Mouse (Mus musculus) MEL (cell line): ENCODE data around the gene Eid1. TPM values are rescaled to one million over a fixed set of nuclear protein-coding genes. Genes with fewer than 3 reads are reported as not detected.

ENCODE experiments used
- DNase-seq: peaks from one replicate; pipeline ENCODE4 v3.0.0; 2011; ENCODE audit warnings: low read depth, low spot score
- H3K27ac ChIP-seq: 2 replicates; pipeline ENCODE4 v1.5.1; 2012; ENCODE audit warnings: low read depth, mild to moderate bottlenecking, control low read depth, low read length, moderate library complexity; ENCODE audit not compliant: control insufficient read depth
- H3K27me3 ChIP-seq, 2 experiments: fragments of 150-350 bp in 1 of 2; sonication (generic) in 1 of 2; 2 replicates each; pipeline ENCODE4 v1.6.1; 2012; ENCODE audit warnings: low read length in 2 of 2, mild to moderate bottlenecking in 2 of 2, improper control_type of control experiment in 1 of 2, moderate library complexity in 1 of 2; ENCODE audit not compliant: insufficient read depth in 2 of 2, control insufficient read depth in 1 of 2
- H3K36me3 ChIP-seq, 2 experiments: 2 replicates each; pipeline ENCODE4 v1.6.1; 2012 to 2014; ENCODE audit warnings: low read length in 2 of 2, improper control_type of control experiment in 1 of 2, inconsistent platforms in 1 of 2, mild to moderate bottlenecking in 1 of 2; ENCODE audit not compliant: insufficient read depth in 2 of 2, control insufficient read depth in 1 of 2
- H3K4me1 ChIP-seq, 2 experiments: fragments of 150-350 bp in 1 of 2; sonication (generic) in 1 of 2; 2 replicates each; pipeline ENCODE4 v1.6.1; 2012; ENCODE audit warnings: low read length in 2 of 2, improper control_type of control experiment in 1 of 2, mild to moderate bottlenecking in 1 of 2; ENCODE audit not compliant: insufficient read depth in 2 of 2, control insufficient read depth in 1 of 2
- H3K4me3 ChIP-seq, 2 experiments: fragments of 150-350 bp in 1 of 2; sonication (generic) in 1 of 2; 2 replicates each; pipeline ENCODE4 v1.5.1; 2012; ENCODE audit warnings: low read depth in 2 of 2, low read length in 2 of 2, mild to moderate bottlenecking in 2 of 2, moderate library complexity in 2 of 2, control low read depth in 1 of 2, improper control_type of control experiment in 1 of 2; ENCODE audit not compliant: control insufficient read depth in 1 of 2, insufficient read depth in 1 of 2
- H3K79me2 ChIP-seq: 2 replicates; pipeline ENCODE4 v1.6.1; 2012; ENCODE audit warnings: mild to moderate bottlenecking, low read length, moderate library complexity; ENCODE audit not compliant: control insufficient read depth, poor library complexity, insufficient read depth
- H3K9ac ChIP-seq: 2 replicates; pipeline ENCODE4 v1.6.1; 2012; ENCODE audit warnings: low read depth, mild to moderate bottlenecking, control low read depth, low read length, moderate library complexity; ENCODE audit not compliant: control insufficient read depth, poor library complexity, severe bottlenecking
- H3K9me3 ChIP-seq: fragments of 150-350 bp; sonication (generic); replicated peaks from 2 replicates; pipeline ENCODE4 v1.6.1; 2012; ENCODE audit warnings: mild to moderate bottlenecking, low read length, improper control_type of control experiment, moderate library complexity; ENCODE audit not compliant: insufficient read depth
- BHLHE40 ChIP-seq: IDR thresholded peaks from 2 replicates; pipeline ENCODE4 v1.6.1; 2012; ENCODE audit warnings: low read depth, mild to moderate bottlenecking, inconsistent platforms, low read length, improper control_type of control experiment, borderline replicate concordance
- EP300 ChIP-seq, 2 experiments: IDR thresholded peaks; 2 replicates each; pipeline ENCODE4 v1.6.1; 2011; ENCODE audit warnings: improper control_type of control experiment in 2 of 2, low read length in 2 of 2, low read depth in 1 of 2, mild to moderate bottlenecking in 1 of 2
- ETS1 ChIP-seq: IDR thresholded peaks from 2 replicates; pipeline ENCODE4 v1.6.1; 2012; ENCODE audit warnings: low read depth, mild to moderate bottlenecking, inconsistent platforms, low read length, improper control_type of control experiment, moderate library complexity
- GABPA ChIP-seq: IDR thresholded peaks from 2 replicates; pipeline ENCODE4 v1.6.1; 2012; ENCODE audit warnings: low read depth, mild to moderate bottlenecking, inconsistent platforms, low read length, improper control_type of control experiment, moderate library complexity
- GATA1 ChIP-seq: IDR thresholded peaks from 2 replicates; pipeline ENCODE4 v1.6.1; 2011; ENCODE audit warnings: low read depth, low read length, improper control_type of control experiment
- HCFC1 ChIP-seq: IDR thresholded peaks from 2 replicates; pipeline ENCODE4 v1.6.1; 2012; ENCODE audit warnings: low read depth, mild to moderate bottlenecking, inconsistent platforms, low read length, improper control_type of control experiment, moderate library complexity
- MEF2A ChIP-seq: IDR thresholded peaks from 2 replicates; pipeline ENCODE4 v1.6.1; 2014; ENCODE audit warnings: low read depth, mild to moderate bottlenecking, inconsistent platforms, low read length, improper control_type of control experiment; ENCODE audit not compliant: poor library complexity, insufficient replicate concordance, severe bottlenecking; ENCODE audit errors: extremely low read depth
- MXI1 ChIP-seq: IDR thresholded peaks from 2 replicates; pipeline ENCODE4 v1.6.1; 2011; ENCODE audit warnings: mild to moderate bottlenecking, low read depth, low read length, improper control_type of control experiment
- MYC ChIP-seq: IDR thresholded peaks from 2 replicates; pipeline ENCODE4 v1.6.1; 2011; ENCODE audit warnings: low read depth, mild to moderate bottlenecking, low read length, improper control_type of control experiment, moderate library complexity
- NRF1 ChIP-seq: IDR thresholded peaks from 2 replicates; pipeline ENCODE4 v1.6.1; 2014; ENCODE audit warnings: low read depth, mild to moderate bottlenecking, inconsistent platforms, low read length, improper control_type of control experiment, moderate library complexity; ENCODE audit not compliant: poor library complexity, insufficient read depth, severe bottlenecking
- POLR2A ChIP-seq, 2 experiments: IDR thresholded peaks; 2 replicates each; pipeline ENCODE4 v1.6.1; 2011 to 2012; ENCODE audit warnings: low read length in 2 of 2, mild to moderate bottlenecking in 2 of 2, control low read depth in 1 of 2, improper control_type of control experiment in 1 of 2, low read depth in 1 of 2, moderate library complexity in 1 of 2; ENCODE audit not compliant: control insufficient read depth in 1 of 2, insufficient read depth in 1 of 2, poor library complexity in 1 of 2
- POLR2AphosphoS2 ChIP-seq: IDR thresholded peaks from 2 replicates; pipeline ENCODE4 v1.6.1; 2011; ENCODE audit warnings: low read length, improper control_type of control experiment
- POLR2AphosphoS5 ChIP-seq: IDR thresholded peaks from 2 replicates; pipeline ENCODE4 v1.6.1; 2012; ENCODE audit warnings: low read depth, borderline replicate concordance, mild to moderate bottlenecking, inconsistent platforms, low read length, moderate library complexity, mixed read lengths
- RCOR1 ChIP-seq: IDR thresholded peaks from 2 replicates; pipeline ENCODE4 v1.6.1; 2012; ENCODE audit warnings: low read depth, mild to moderate bottlenecking, inconsistent platforms, low read length, improper control_type of control experiment
- SIN3A ChIP-seq: IDR thresholded peaks from 2 replicates; pipeline ENCODE4 v1.6.1; 2012; ENCODE audit warnings: low read length, improper control_type of control experiment, inconsistent platforms
- TAL1 ChIP-seq: IDR thresholded peaks from 2 replicates; pipeline ENCODE4 v1.6.1; 2012; ENCODE audit warnings: mild to moderate bottlenecking, inconsistent platforms, low read length, moderate library complexity, mixed read lengths
- UBTF ChIP-seq: IDR thresholded peaks from 2 replicates; pipeline ENCODE4 v1.6.1; 2012; ENCODE audit warnings: low read depth, mild to moderate bottlenecking, inconsistent platforms, low read length, improper control_type of control experiment, moderate library complexity, borderline replicate concordance; ENCODE audit not compliant: insufficient read depth
- USF2 ChIP-seq, 2 experiments: IDR thresholded peaks; 2 replicates each; pipeline ENCODE4 v1.6.1; 2011 to 2012; ENCODE audit warnings: improper control_type of control experiment in 2 of 2, low read length in 2 of 2, borderline replicate concordance in 1 of 2, inconsistent platforms in 1 of 2, low read depth in 1 of 2, mild to moderate bottlenecking in 1 of 2; ENCODE audit not compliant: insufficient read depth in 1 of 2
- ZKSCAN1 ChIP-seq: IDR thresholded peaks from 2 replicates; pipeline ENCODE4 v1.6.1; 2012; ENCODE audit warnings: low read depth, mild to moderate bottlenecking, inconsistent platforms, low read length, improper control_type of control experiment, moderate library complexity
- polyA plus RNA-seq, 2 experiments: library from polyadenylated mRNA; stranded (reverse) in 1 of 2; unstranded in 1 of 2; fragments of >175 nt in 1 of 2; fragments of >200 nt in 1 of 2; gene quantifications; 2 replicates each; pipeline versions ENCODE4 v1.2.1 to v1.2.4; 2012; ENCODE audit warnings: low replicate concordance in 2 of 2, low read depth in 1 of 2; ENCODE audit not compliant: insufficient read length in 2 of 2, insufficient read depth in 1 of 2, missing spikeins in 1 of 2
- total RNA-seq: library from RNA; depleted of rRNA; stranded (reverse); fragments of 300-350 nt; gene quantifications from 2 replicates; pipeline ENCODE4 v1.2.3, GENCODE M21; 2012

Gene Eid1
- total and polyA plus RNA-seq, 3 experiments, result 16.4 to 33.9 TPM; not detected in 1

DNA sequence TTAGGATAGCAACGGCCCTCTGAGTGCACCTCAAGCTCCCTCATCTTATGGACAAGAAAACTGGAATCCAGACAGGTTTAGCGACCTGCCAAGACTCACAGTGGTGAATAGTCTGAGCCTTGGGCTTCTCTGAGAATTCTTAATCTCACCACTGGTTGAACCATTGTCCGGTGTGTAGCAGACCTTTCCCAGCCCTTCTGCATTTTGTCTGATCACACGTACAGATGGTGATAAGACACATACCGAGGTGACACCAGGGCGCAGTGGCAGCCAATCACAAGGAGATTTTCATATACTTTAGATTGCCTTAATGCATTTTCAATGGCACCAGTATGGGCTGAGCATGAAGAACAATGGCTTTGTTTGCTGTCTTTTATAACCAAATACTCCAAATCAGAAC lies 44.4 kb upstream of the Eid1 start:
- TF ChIP-seq BHLHE40 (no peak), MXI1 (no peak), TAL1 (no peak), SIN3A (no peak), POLR2A (IDR thresholded peaks at IDR 0.05; ENCODE audit: control insufficient read depth in 1 of 2, insufficient read depth in 1 of 2, low read depth in 1 of 2, low read length in 2 of 2, poor library complexity in 1 of 2) (no peak)
- no peak for DNase-seq
- Histone ChIP-seq H3K9ac (no peak overlapping the region), H3K4me1 (peaks cover 0 to 8% of the 10 kb centered on the region in 2 experiments; a peak in 2 of 4 replicates), H3K36me3 (peaks cover 0 to 8% of the 10 kb centered on the region in 2 experiments; a peak in 2 of 4 replicates), H3K27ac (no peak overlapping the region), H3K9me3 (no peaks in the 10 kb centered on the region), H3K27me3 (no peaks in the 10 kb centered on the region), H3K79me2 (peaks cover 9% of the 10 kb centered on the region), H3K4me3 (no peak overlapping the region)

DNA sequence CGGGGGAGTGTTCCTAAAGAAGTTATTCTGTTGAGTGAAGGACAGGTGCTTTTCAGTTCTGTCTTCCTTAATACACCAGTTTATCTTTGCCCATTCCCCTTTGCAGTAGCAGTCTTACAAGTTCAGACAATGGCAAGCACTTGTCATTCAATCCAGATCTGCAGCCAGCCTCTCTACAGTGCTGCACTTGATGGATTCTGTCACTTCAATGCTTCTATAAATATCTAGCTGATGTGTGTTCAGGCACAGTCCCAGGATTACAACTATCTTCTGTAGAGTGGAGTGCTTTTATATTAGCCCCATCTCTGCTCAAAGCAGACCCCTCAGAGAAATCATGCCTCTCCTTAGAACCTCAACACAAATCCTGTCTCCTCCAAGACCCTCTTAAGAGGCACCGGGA lies 42.9 kb upstream of the Eid1 start:
- H3K4me3 ChIP-seq, result no peak overlapping the region
- TF ChIP-seq RCOR1, result no peak
- TF ChIP-seq EP300 (IDR thresholded peaks at IDR 0.05; ENCODE audit: low read depth in 1 of 2, low read length in 2 of 2), result no peak
- no peak for TF ChIP-seq GATA1
- TF ChIP-seq HCFC1, result no peak
- TF ChIP-seq GABPA, result no peak
- TF ChIP-seq UBTF, result no peak
- no peak for TF ChIP-seq ETS1
- TF ChIP-seq ZKSCAN1, result no peak
- no peak for TF ChIP-seq MEF2A
- TF ChIP-seq, all 39 proteins: peak for 0
- Histone ChIP-seq H3K27ac (no peak overlapping the region), H3K4me1 (peaks cover 0 to 8% of the 10 kb centered on the region in 2 experiments; a peak in 1 of 4 replicates), H3K79me2 (no peaks in the 10 kb centered on the region), H3K27me3 (no peaks in the 10 kb centered on the region), H3K36me3 (peaks cover 0 to 3% of the 10 kb centered on the region in 2 experiments; a peak in 1 of 4 replicates), H3K9me3 (no peaks in the 10 kb centered on the region), H3K9ac (no peak overlapping the region)
- no peak for DNase-seq

DNA sequence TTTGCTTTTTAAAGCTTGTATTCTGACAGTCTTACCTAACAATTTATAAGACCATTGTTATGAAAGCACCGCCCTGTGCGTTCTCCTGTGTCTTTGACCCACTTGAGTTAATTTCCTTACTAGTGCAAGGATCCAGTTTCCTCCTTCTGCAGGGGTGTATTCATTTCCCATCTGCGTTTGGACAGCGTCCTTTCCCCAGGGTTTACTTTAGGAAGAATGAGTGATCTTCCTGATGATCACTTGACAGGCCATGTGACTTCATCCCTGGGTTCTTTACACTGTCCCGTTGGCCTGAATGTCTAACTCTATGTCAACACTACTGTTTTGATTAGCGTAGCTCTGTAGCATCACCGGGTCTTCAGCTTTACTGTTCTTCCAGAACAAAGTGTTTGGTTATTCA lies 35.6 kb upstream of the Eid1 start:
- Histone ChIP-seq H3K36me3 (no peaks in the 10 kb centered on the region), H3K4me3 (no peak overlapping the region), H3K9me3 (no peaks in the 10 kb centered on the region), H3K27ac (no peak overlapping the region), H3K79me2 (no peaks in the 10 kb centered on the region), H3K4me1 (no peaks in the 10 kb centered on the region), H3K27me3 (no peaks in the 10 kb centered on the region; a peak in 2 of 4 replicates), H3K9ac (no peak overlapping the region)
- TF ChIP-seq USF2 (IDR thresholded peaks at IDR 0.05; ENCODE audit: borderline replicate concordance in 1 of 2, insufficient read depth in 1 of 2, low read depth in 1 of 2, low read length in 2 of 2), result no peak
- no peak for TF ChIP-seq POLR2AphosphoS2
- TF ChIP-seq ZKSCAN1, result no peak
- no peak for TF ChIP-seq NRF1
- TF ChIP-seq HCFC1, result no peak
- TF ChIP-seq TAL1, result no peak
- TF ChIP-seq GATA1, result no peak
- no peak for TF ChIP-seq MYC
- no peak for TF ChIP-seq POLR2AphosphoS5
- TF ChIP-seq EP300 (IDR thresholded peaks at IDR 0.05; ENCODE audit: low read depth in 1 of 2, low read length in 2 of 2), result no peak
- no peak for DNase-seq
